Mouse (Mus musculus) left cerebral cortex, adult 9 months (tissue): Measurements from ENCODE around the gene Spdye4a.
"Not testable (repeated sequence)": the region's sequence is repeated elsewhere in the genome, so short reads cannot be mapped to it uniquely, and the experiment has no call there.

ENCODE experiments used
- DNase-seq, 2 experiments: peaks; one replicate each; pipeline ENCODE4 v3.0.0; 2022; ENCODE audit warnings: low spot score in 2 of 2

Spdye4a gene

GRCm38 (mm10) chr5:143235028-143235693 is 8.5 kb upstream of the Spdye4a start, which contains the start of gene Zfp12:
Zfp12 (plus strand) TSS chr5:143235163.
- DNase-seq, result peak; percentile 92 to 95

- no peak for DNase-seq
These were observed 4.4 kb downstream of the Spdye4a start for GRCm38 (mm10) chr5:143222287-143222686.

GRCm38 (mm10) chr5:143220996-143221395 is 5.7 kb downstream of the Spdye4a start:
- DNase-seq, result no peak

- no peak for DNase-seq
These were observed 12.9 kb downstream of the Spdye4a start for GRCm38 (mm10) chr5:143213832-143214231.

- DNase-seq, result no peak
These were observed 21.7 kb downstream of the Spdye4a start for GRCm38 (mm10) chr5:143205015-143205414.

- no peak for DNase-seq
These were observed 30.2 kb downstream of the Spdye4a start for GRCm38 (mm10) chr5:143196506-143196905.

- no peak for DNase-seq
These were observed 31.5 kb downstream of the Spdye4a start for GRCm38 (mm10) chr5:143195166-143195565.

GRCm38 (mm10) chr5:143194747-143195146 is 31.9 kb downstream of the Spdye4a start:
- not testable (repeated sequence) for DNase-seq

- no peak for DNase-seq
These were observed 33.9 kb downstream of the Spdye4a start for GRCm38 (mm10) chr5:143192806-143193205.

GRCm38 (mm10) chr5:143188014-143188413 is 38.7 kb downstream of the Spdye4a start:
- not testable (repeated sequence) for DNase-seq

- DNase-seq, result peak; percentile 91 to 96
These were observed 46.2 kb downstream of the Spdye4a start, which contains the start of the genes Rbak and Spdye4b for GRCm38 (mm10) chr5:143180255-143181076. Rbak (minus strand) TSS chr5:143180775. Spdye4b (plus strand) TSS chr5:143181017.

- DNase-seq, result no peak
These were observed 47.5 kb downstream of the Spdye4a start for GRCm38 (mm10) chr5:143179179-143179578.

- DNase-seq, result no peak
These were observed 49.0 kb downstream of the Spdye4a start for GRCm38 (mm10) chr5:143177541-143178200.

GRCm38 (mm10) chr5:143175970-143176369 is 50.7 kb downstream of the Spdye4a start:
- no peak for DNase-seq
